Mouse (Mus musculus): ENCODE data around the gene Dmgdh. TPM values are rescaled to one million over a fixed set of nuclear protein-coding genes. Genes with fewer than 3 reads are reported as not detected.

The Dmgdh gene
- polyA plus RNA-seq (2015; fragmentation: Nextera tagmentation; extraction: Ambion mirVana): 0.06 and 0.14 TPM in 2 replicates

DNA sequence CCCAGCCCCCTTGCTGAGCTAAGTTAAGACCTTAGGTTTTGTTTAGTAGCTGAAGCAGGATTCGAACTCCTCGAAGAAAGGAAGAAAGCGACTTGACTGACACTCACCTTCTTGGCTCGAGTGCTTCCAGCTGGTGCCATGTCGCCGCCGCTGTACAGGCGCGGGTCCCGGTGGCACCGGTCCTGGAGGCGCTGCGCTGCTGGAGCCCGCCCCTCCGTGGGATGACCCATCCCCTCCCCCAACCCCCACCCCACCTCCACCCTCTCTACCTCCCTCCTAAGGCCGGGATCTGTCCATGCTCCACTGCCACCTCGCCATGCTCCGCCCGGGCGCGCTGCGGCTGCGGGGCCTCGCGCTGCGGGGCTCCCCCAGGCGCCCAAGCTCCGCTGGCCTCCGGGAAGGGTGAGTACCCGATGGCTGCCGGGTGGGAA is at the start of gene Dmgdh, which contains the start of gene Bhmt2:
Gene Dmgdh, plus strand, starts transcription at position 303 of the 431 bp plus-strand sequence.
Gene Bhmt2, minus strand, starts transcription at position 172 of the 431 bp plus-strand sequence.
- H3K36me3 ChIP-seq: no peaks in the 10 kb centered on the region
- ATAC-seq (replicated peaks): no peak
- no peak within 1 kb of the TSS for H3K4me2 ChIP-seq (replicated peaks)
- no peak within 1 kb of the TSS for H3K4me3 ChIP-seq
- no peak within 1 kb of the TSS for H3K27ac ChIP-seq (replicated peaks)
- no peak within 1 kb of the TSS for H3K9ac ChIP-seq (replicated peaks)
- peaks cover 10% of the 10 kb centered on the region for H3K27me3 ChIP-seq
- no peaks in the 10 kb centered on the region for H3K9me3 ChIP-seq
- no peaks in the 10 kb centered on the region for H3K4me1 ChIP-seq
- WGBS: 6% methylated on average over 29 of the region's 31 CpGs

DNA sequence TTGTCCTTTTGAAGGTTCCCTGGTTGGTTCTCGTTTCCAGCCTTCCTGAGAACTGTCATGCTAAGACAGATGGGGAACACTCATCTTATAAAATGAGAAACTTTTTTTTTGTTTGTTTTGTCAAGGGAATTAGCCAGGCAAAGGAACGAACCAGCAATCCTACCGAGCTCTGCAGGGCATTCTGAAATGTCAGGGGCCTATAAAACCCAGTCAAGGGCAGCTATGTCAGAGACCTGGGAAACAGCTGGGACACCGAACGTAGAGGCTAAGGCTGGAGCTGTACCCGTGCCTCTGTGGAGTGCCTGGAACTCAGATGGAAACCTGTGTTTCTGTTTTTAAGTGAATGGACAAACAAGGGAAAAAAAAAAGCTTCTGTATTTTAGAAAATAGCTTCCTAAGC is 45.4 kb upstream of the Dmgdh start:
- Histone ChIP-seq H3K4me1 (no peaks in the 10 kb centered on the region), H3K4me3 (no peak overlapping the region), H3K27ac (replicated peaks) (no peak overlapping the region), H3K36me3 (no peaks in the 10 kb centered on the region), H3K9ac (replicated peaks) (no peak overlapping the region), H3K9me3 (no peaks in the 10 kb centered on the region), H3K4me2 (replicated peaks) (no peak overlapping the region), H3K27me3 (no peaks in the 10 kb centered on the region)
- ATAC-seq (replicated peaks): no peak
- WGBS: 15% methylated on average over 6 of the region's 6 CpGs

DNA sequence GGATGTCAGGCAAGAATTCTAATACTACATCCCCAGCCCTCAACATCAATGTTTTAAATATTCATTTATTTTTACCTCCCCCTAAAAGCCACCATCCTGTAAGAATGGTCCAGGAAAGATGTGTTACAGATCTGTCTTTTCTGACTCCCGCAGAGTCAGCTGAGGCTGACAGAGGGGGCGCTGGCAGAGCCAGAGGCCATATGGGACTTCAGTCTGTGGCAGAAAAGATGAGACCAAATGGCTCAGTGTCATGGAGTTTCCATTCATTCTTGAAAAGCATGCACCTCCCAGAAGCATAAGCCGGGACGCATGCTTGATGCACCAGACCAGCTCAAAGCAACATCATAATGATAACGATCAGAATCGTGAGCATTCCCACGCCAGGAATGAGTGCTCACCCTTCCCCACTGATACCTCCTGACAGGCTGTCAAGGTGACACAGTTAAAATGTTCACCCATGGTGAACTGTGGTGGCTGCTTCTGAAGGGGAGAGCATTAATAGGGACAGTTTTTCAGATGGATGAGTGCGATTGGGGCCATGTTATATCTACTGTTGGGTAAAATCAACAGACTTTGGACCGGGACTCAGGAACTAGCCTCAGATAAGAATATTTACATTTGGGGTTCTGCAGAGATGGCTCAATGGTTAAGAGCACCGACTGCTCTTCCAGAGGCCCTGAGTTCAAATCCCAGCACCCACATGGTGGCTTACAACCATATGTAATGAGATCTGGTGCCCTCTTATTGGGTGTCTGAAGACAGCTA is 43.1 kb upstream of the Dmgdh start:
- no peaks in the 10 kb centered on the region for H3K36me3 ChIP-seq
- WGBS: 71% methylated on average over 10 of the region's 10 CpGs
- no peak overlapping the region for H3K9ac ChIP-seq (replicated peaks)

DNA sequence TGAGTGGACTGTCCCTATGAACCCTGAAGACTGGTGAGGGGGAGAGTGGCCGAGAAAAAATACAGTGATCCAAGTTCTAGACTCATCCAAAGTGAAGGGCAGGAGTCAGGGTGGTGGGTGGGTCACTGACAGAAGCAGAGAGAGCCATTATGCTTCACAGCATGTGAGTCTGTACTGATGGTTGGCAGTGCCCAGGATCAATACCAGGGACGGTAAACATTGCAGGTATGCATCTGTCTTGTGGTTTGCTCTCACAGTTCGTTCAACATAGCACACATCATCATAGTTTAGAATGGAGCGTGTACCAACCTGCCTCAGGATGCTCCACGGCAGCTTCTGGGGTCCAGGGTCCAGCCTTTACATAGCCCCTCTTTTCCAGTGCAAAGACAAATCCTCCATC is 41.3 kb upstream of the Dmgdh start:
- H3K27me3 ChIP-seq: no peaks in the 10 kb centered on the region
- no peaks in the 10 kb centered on the region for H3K36me3 ChIP-seq
- no peak for ATAC-seq (replicated peaks)
- H3K27ac ChIP-seq (replicated peaks): no peak overlapping the region
- no peaks in the 10 kb centered on the region for H3K9me3 ChIP-seq
- no peaks in the 10 kb centered on the region for H3K4me1 ChIP-seq
- 83% methylated on average over 5 of the region's 5 CpGs for WGBS
- no peak overlapping the region for H3K4me2 ChIP-seq (replicated peaks)
- no peak overlapping the region for H3K4me3 ChIP-seq
- H3K9ac ChIP-seq (replicated peaks): no peak overlapping the region

More for the DNA sequence above, 43.1 kb upstream of the Dmgdh start:
- ATAC-seq (replicated peaks): no peak; the same call in 1 of the 2 replicates
- Histone ChIP-seq H3K4me2 (replicated peaks) (no peak overlapping the region), H3K4me1 (no peaks in the 10 kb centered on the region), H3K27me3 (no peaks in the 10 kb centered on the region), H3K27ac (replicated peaks) (no peak overlapping the region), H3K9me3 (no peaks in the 10 kb centered on the region), H3K4me3 (no peak overlapping the region)

DNA sequence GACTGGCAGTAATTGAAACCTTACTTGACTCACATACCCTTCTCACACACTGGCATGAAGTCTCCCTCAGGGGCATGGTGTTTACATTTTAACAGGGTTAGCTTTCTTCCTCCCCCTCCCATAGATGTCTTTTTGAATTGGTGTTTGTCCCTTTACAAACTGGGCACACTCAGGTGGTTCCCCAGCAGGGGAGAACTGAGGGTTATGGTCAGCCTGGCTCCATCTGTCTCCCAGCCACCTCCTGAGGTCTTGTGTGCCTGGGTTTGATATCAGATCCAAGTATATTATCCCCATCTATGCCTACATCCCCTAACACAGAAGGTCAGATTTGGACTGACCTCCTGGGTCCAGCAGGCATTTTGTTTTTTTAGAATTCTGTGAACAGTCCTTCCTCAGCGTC is 37.7 kb upstream of the Dmgdh start:
- H3K27me3 ChIP-seq: no peaks in the 10 kb centered on the region
- H3K4me3 ChIP-seq: no peak overlapping the region
- ATAC-seq (replicated peaks): no peak
- 87% methylated on average over 1 of the region's 1 CpGs for WGBS
- no peak overlapping the region for H3K27ac ChIP-seq (replicated peaks)
- H3K36me3 ChIP-seq: no peaks in the 10 kb centered on the region
- H3K4me1 ChIP-seq: no peaks in the 10 kb centered on the region
- no peak overlapping the region for H3K4me2 ChIP-seq (replicated peaks)
- H3K9ac ChIP-seq (replicated peaks): no peak overlapping the region
- no peaks in the 10 kb centered on the region for H3K9me3 ChIP-seq

DNA sequence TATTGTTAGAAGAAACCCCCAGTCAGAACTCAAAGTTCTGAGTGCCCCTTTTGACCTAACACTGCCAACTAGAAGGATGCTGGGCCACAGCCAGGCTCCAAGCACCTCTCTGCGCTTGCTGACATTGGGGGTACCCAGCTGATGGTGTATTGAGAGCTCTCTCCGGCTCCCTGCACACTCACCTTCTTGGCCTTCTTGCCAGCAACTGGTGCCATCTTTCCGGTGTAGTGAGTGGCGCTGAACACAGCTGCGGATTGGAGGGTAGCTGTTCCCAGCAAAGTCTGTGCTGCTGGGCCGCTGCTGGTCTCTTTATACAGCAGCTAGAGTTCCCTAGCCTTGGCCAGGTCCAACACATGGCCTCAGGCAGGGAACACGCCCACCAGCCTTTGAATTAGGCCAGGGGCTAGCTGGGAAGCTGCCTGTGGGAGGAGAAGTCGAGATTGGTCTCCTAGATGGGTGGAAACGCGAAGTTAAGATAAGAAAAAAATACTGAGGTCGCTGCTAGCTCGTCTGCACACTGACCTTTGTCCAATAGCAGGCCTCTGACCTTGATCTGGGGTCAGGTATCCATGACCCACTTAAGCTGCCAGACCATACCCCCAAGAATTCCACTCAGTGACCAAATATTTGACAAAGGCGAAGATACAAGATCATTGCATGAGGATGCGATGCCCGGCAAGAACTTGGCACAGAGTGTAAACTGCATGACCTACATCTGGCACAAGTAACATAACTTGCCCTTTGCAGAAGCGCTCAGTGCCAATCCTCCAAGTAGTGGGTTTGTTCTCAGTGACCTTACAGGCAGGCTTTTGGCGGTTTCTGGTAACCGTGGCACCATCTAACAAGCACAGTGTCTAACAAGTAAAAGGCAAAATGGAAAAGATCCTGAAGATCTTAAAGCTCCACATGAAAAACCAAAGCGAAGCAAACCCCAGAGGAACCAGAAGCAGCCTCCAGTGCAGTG is 36.7 kb upstream of the Dmgdh start, which contains the start of gene Bhmt:
Gene Bhmt, minus strand, starts transcription at position 680 of the 964 bp plus-strand sequence.
- Histone ChIP-seq H3K27me3 (no peaks in the 10 kb centered on the region), H3K9ac (replicated peaks) (no peak within 1 kb of the TSS), H3K9me3 (no peaks in the 10 kb centered on the region), H3K36me3 (no peaks in the 10 kb centered on the region), H3K4me1 (no peaks in the 10 kb centered on the region), H3K27ac (replicated peaks) (no peak within 1 kb of the TSS), H3K4me3 (no peak within 1 kb of the TSS), H3K4me2 (replicated peaks) (no peak within 1 kb of the TSS)
- ATAC-seq (replicated peaks): no peak
- 81% methylated on average over 19 of the region's 19 CpGs for WGBS

DNA sequence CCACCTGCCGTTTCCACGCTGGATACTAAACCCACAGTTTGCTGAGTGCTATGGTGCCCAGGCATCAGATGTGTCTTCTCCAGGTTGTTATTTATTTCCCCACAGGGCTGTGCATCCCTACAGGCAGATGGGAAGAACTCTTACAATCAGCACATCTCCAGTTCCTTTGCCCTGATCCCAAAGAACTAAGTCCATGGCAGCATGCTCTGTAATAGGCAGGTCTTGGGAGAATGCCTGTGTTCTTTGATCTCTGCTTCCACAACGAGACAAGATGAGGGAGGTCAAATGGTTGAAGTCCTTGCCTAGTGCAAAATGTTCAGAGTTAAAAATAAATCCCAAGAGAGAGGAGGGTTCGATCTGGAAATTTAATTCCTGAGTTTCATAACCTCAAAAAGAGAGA is 34.6 kb upstream of the Dmgdh start:
- Histone ChIP-seq H3K36me3 (no peaks in the 10 kb centered on the region), H3K4me1 (no peaks in the 10 kb centered on the region), H3K27ac (replicated peaks) (no peak overlapping the region), H3K9me3 (no peaks in the 10 kb centered on the region), H3K9ac (replicated peaks) (no peak overlapping the region), H3K4me3 (no peak overlapping the region), H3K27me3 (no peaks in the 10 kb centered on the region), H3K4me2 (replicated peaks) (no peak overlapping the region)
- WGBS: 75% methylated on average over 4 of the region's 4 CpGs
- no peak for ATAC-seq (replicated peaks)

DNA sequence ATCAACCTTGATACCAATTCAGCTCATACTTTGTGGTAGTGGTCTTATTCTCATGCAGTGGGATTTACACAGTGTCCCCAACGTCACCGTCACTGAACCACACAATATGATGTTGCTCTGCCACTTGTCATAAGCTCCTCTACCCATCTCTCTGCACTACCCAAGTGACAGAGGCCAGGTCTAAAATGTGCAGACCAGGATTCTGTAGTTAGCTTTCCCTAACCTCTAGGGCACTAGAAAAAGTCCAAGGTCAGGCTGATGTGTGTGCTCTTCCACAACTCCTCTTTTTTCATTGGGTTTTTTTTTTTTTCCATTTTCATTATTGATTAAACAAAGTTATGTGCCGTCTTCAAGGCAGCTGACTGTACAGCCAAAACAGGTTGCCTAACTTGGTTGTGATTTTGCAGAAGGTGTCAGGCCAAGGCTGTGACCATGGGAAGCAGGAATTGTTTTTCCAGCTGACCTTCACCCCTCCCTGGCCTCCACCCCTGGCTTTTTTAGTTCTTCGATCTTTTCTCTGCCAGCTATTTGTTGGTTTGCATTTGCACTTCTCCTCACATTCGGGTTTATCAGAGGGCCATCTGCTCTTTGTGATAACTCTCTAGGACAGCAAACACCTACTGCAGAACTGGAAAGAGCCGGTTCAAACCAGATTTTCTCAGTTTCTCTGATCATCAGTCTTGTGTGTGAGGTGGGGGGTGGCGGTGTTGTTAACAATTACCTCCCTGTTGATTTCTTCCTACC is 25.7 kb upstream of the Dmgdh start:
- no peak overlapping the region for H3K4me3 ChIP-seq
- no peak overlapping the region for H3K4me2 ChIP-seq (replicated peaks)
- no peak overlapping the region for H3K9ac ChIP-seq (replicated peaks)
- WGBS: 91% methylated on average over 7 of the region's 7 CpGs
- H3K27ac ChIP-seq (replicated peaks): no peak overlapping the region
- H3K27me3 ChIP-seq: no peaks in the 10 kb centered on the region
- no peaks in the 10 kb centered on the region for H3K36me3 ChIP-seq
- H3K9me3 ChIP-seq: no peaks in the 10 kb centered on the region
- no peaks in the 10 kb centered on the region for H3K4me1 ChIP-seq
- ATAC-seq (replicated peaks): no peak

DNA sequence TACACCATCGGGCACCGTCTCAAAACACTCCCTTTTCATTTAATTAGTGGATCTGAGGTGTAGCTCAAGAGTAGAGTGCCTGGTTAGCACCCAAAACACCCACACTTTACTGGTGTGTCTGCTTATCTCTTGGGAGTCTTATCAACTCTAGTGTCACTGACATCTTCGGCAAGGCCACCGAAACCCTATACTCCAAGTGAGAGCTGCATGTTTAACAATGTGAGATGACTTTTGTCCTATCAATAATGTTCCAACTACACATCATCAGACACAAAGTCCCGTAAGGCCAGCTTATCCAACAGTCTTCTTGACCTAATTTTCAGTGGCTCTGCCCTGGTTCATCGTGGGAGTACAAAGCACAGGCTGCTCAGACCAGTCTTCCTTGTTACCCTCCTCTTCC is 20.9 kb upstream of the Dmgdh start:
- H3K27me3 ChIP-seq: no peaks in the 10 kb centered on the region
- H3K4me1 ChIP-seq: no peaks in the 10 kb centered on the region
- no peaks in the 10 kb centered on the region for H3K9me3 ChIP-seq
- no peak for ATAC-seq (replicated peaks)
- H3K4me3 ChIP-seq: no peak overlapping the region
- H3K9ac ChIP-seq (replicated peaks): no peak overlapping the region
- 89% methylated on average over 6 of the region's 6 CpGs for WGBS
- H3K4me2 ChIP-seq (replicated peaks): no peak overlapping the region
- H3K36me3 ChIP-seq: no peaks in the 10 kb centered on the region
- no peak overlapping the region for H3K27ac ChIP-seq (replicated peaks)

DNA sequence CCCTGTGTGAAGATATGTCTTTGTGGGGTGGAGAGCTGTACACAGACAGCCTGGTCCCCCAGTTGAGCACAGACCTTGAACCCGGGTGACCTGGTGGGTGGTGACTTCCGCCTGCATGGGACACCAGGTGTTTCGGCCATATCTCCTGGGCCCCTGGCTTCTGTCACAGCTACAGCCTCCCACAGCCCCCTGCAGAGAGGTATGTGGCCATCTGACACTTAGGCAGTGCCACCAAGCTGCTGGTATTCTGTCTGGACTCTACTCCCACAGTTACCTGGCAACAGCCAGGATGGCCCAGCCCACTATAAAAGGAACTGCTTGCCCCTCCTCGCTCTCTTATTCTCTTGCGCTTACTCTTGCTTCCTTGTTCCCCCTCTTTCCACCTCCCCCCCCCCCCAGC is 16.3 kb upstream of the Dmgdh start:
- H3K9me3 ChIP-seq: no peaks in the 10 kb centered on the region
- no peaks in the 10 kb centered on the region for H3K27me3 ChIP-seq
- H3K4me1 ChIP-seq: no peaks in the 10 kb centered on the region
- H3K4me2 ChIP-seq (replicated peaks): no peak overlapping the region
- no peak overlapping the region for H3K27ac ChIP-seq (replicated peaks)
- no peaks in the 10 kb centered on the region for H3K36me3 ChIP-seq
- ATAC-seq (replicated peaks): no peak
- no peak overlapping the region for H3K4me3 ChIP-seq
- 66% methylated on average over 5 of the region's 5 CpGs for WGBS
- H3K9ac ChIP-seq (replicated peaks): no peak overlapping the region

DNA sequence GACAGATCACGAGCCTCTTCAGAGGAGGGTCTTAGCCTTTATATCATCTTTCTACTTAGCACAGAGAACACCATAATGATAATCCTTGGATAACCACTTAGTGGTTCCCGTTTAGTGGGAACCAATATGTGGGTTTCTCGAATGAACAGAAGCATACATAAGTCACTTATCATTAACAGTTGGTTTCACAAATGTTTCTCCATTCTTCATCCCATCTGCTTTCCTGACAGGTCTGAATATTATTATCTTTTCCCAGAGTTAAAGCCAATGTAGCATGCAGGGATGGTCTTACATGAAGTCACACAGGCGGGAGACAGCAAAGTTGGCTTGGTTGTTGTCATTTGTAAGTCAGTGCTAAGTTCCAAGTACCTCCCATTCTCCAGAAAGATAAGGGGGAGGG is 6.6 kb upstream of the Dmgdh start:
- Histone ChIP-seq H3K9ac (replicated peaks) (no peak overlapping the region), H3K27ac (replicated peaks) (no peak overlapping the region), H3K27me3 (no peaks in the 10 kb centered on the region), H3K4me1 (no peaks in the 10 kb centered on the region), H3K9me3 (no peaks in the 10 kb centered on the region), H3K4me3 (no peak overlapping the region), H3K4me2 (replicated peaks) (no peak overlapping the region), H3K36me3 (no peaks in the 10 kb centered on the region)
- 82% methylated on average over 4 of the region's 4 CpGs for WGBS
- no peak for ATAC-seq (replicated peaks)

Data from forebrain, embryonic 15.5 days (tissue).